Mouse (Mus musculus) heart, embryonic 11.5 days (tissue): ENCODE measurements around the gene Slc1a5. TPM values are rescaled to one million over a fixed set of nuclear protein-coding genes. Genes with fewer than 3 reads are reported as not detected.
A peak's percentile ranks its signal among the peaks of the same experiment; 100 is the strongest.

ENCODE experiments used
- ATAC-seq: fragments of 200-750 bp; cut with Nextera tagmentation; replicated peaks from 2 replicates; pipeline ENCODE4 v1.8.0; 2017; ENCODE audit warnings: moderate library complexity; ENCODE audit not compliant: insufficient number of reproducible peaks, low FRiP score, low TSS enrichment
- H3K27ac ChIP-seq: fragments of 300-500 bp; sonication (generic); 2 replicates; pipeline ENCODE4 v1.5.1; 2014; ENCODE audit warnings: mild to moderate bottlenecking, low read depth, low read length
- H3K27me3 ChIP-seq: fragments of 300-500 bp; sonication (generic); 2 replicates; pipeline ENCODE4 v1.6.1; 2014; ENCODE audit warnings: mild to moderate bottlenecking, low read length, mixed read lengths; ENCODE audit not compliant: control insufficient read depth, insufficient read depth
- H3K36me3 ChIP-seq: fragments of 300-500 bp; sonication (generic); 2 replicates; pipeline ENCODE4 v1.6.1; 2014; ENCODE audit warnings: mild to moderate bottlenecking, low read length, moderate library complexity, mixed read lengths; ENCODE audit not compliant: control insufficient read depth, insufficient read depth
- H3K4me1 ChIP-seq: fragments of 300-500 bp; sonication (generic); 2 replicates; pipeline ENCODE4 v1.6.1; 2014; ENCODE audit warnings: low read length; ENCODE audit not compliant: control insufficient read depth, insufficient read depth
- H3K4me2 ChIP-seq: fragments of 300-500 bp; sonication (generic); 2 replicates; pipeline ENCODE4 v1.6.1; 2014; ENCODE audit warnings: mild to moderate bottlenecking, moderate library complexity
- H3K4me3 ChIP-seq: fragments of 300-500 bp; sonication (generic); 2 replicates; pipeline ENCODE4 v1.5.1; 2014; ENCODE audit warnings: low read depth, low read length
- H3K9ac ChIP-seq: fragments of 300-500 bp; sonication (generic); 2 replicates; pipeline ENCODE4 v1.6.1; 2014; ENCODE audit warnings: mild to moderate bottlenecking, low read depth, low read length, moderate library complexity
- H3K9me3 ChIP-seq: fragments of 300-500 bp; sonication (generic); replicated peaks from 2 replicates; pipeline ENCODE4 v1.6.1; 2016; ENCODE audit warnings: low read length; ENCODE audit not compliant: control insufficient read depth
- WGBS: fragments of 180-500 bp; shearing (Covaris S2); extraction: QIAGEN DNeasy Blood & Tissue Kit; methylation state at CpG from one replicate; pipeline ENCODE4 v1.1.7; 2014; ENCODE audit not compliant: insufficient replicate concordance; 5-methylcytosine and 5-hydroxymethylcytosine counted together
- polyA plus RNA-seq: library from polyadenylated mRNA; unstranded; fragments of >200 nt; fragmentation: Nextera tagmentation; extraction: Ambion mirVana; gene quantifications from 2 replicates; pipeline ENCODE4 v1.2.1, GENCODE M21; 2014

Slc1a5 gene
- polyA plus RNA-seq, 1 experiment from 2014 or later: 30.1 TPM

DNA sequence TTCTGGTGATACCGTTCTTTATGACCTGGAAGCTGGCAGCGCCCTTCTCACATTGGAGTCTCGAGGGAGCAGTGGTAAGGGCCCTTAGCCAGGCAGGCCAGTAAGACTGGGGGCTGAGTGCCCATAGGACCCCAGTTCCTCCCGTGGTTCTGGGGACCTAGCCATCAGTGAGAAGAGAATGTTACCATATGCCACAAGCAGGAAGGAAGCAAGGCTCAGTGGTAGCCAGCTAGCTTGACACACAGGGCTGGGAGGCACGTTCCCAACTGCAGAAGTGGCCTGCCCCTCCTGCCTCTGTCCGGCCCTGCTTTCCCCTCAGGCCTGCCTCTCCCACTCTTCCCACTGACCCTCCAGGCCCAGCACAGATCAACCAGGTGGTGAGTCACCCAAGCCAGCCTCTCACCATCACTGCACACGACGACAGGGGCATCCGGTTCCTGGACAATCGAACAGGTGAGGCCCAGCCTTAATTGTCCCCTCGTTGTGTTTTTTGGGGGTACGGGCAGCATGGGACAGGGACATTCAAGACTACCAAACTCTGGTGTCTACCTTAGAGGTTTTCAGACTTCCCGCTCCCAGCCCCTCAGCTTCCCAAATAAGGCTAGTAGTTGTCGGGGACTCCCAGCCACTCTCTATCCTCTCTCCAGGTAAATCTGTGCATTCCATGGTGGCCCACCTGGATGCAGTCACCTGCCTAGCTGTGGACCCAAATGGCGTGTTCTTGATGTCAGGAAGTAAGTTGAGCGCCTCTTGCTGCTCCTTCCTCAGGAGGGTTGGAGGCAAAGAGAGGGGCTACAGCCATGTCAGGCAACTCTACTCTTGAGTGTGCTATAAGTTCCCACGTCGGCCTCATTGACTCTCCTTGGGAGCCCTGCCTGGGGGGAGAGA lies 57.0 kb downstream of the Slc1a5 start:
- WGBS: 92% methylated on average over 18 of the region's 18 CpGs
- Histone ChIP-seq H3K4me2 (no peak overlapping the region), H3K36me3 (peaks cover 53% of the 10 kb centered on the region), H3K9me3 (no peaks in the 10 kb centered on the region), H3K27me3 (no peaks in the 10 kb centered on the region), H3K27ac (no peak overlapping the region), H3K4me1 (no peaks in the 10 kb centered on the region; the same call in 1 of the 2 replicates), H3K9ac (no peak overlapping the region), H3K4me3 (no peak overlapping the region)
- no peak for ATAC-seq

DNA sequence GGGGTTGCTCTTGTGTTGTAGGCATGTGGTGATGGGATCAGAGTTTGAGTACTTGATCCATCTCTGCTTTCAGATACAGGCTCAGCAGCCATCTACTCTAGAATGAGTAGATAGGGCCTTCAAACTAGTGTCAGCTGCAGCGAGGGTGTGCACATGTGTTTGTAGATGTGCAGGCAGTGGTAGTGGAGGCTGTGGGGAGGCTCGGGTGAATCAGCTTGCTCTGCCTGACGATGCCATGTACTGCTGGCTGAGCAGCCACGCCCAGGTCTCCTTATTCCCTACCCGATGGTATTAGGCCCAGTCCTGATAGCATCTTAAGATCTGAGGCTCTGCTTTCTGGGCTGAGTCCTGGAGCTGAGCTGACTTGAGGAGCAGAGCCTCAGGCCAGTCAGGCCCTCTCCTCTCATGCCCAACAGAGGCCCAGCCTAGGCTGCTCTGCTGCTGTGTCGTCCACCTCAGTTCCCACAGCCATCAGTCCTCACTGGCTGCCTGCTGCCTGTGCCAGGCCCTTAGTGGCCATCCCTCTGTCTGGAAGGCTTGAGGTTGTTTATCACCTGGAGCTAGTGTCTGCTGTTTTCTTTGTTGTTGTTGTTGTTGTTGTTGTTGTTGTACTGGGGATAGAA lies 57.8 kb downstream of the Slc1a5 start:
- H3K4me3 ChIP-seq: no peak overlapping the region
- peaks cover 46% of the 10 kb centered on the region for H3K36me3 ChIP-seq
- ATAC-seq: no peak
- H3K4me2 ChIP-seq: no peak overlapping the region
- no peaks in the 10 kb centered on the region for H3K27me3 ChIP-seq
- WGBS: 79% methylated on average over 6 of the region's 6 CpGs
- H3K9me3 ChIP-seq: no peaks in the 10 kb centered on the region
- H3K27ac ChIP-seq: no peak overlapping the region
- H3K4me1 ChIP-seq: peaks cover 1% of the 10 kb centered on the region
- 0 out of 2 replicates have a peak overlapping the region, but pooled peaks have one; percentile 7 for H3K9ac ChIP-seq

DNA sequence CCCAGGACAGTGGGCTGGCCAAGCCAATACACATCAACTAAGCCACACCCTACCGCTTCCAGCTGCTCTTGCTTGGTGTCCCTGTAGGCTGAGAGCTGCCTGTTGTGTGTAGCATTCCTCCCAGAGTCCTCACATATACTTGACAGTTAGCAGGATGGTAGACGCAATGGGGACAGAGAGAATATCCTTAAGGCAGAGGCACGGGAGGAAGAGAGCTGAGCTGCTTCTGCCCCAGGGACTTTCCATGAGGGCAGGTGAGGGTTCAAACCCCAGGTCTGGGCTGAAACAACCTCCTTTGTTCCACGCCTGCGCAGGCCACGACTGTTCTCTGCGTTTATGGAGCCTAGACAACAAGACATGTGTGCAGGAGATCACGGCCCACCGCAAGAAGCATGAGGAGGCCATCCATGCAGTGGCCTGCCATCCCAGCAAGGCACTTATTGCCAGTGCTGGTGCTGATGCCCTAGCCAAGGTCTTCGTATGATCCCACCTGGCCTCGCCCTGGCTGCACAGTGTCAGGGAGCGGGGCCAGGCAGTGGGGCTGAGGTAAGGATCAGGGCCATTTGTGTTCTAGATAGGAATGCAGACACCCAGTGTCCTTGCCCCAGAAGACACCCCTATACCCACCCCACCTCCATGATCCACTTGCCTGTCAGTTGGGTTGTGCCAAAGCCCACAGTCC lies 58.4 kb downstream of the Slc1a5 start:
- Histone ChIP-seq H3K9me3 (no peaks in the 10 kb centered on the region), H3K4me3 (no peak overlapping the region), H3K4me1 (peaks cover 7% of the 10 kb centered on the region), H3K27ac (no peak overlapping the region), H3K4me2 (no peak overlapping the region), H3K36me3 (peaks cover 41% of the 10 kb centered on the region), H3K9ac (no peak overlapping the region), H3K27me3 (no peaks in the 10 kb centered on the region)
- WGBS: 93% methylated on average over 12 of the region's 12 CpGs
- ATAC-seq: no peak

DNA sequence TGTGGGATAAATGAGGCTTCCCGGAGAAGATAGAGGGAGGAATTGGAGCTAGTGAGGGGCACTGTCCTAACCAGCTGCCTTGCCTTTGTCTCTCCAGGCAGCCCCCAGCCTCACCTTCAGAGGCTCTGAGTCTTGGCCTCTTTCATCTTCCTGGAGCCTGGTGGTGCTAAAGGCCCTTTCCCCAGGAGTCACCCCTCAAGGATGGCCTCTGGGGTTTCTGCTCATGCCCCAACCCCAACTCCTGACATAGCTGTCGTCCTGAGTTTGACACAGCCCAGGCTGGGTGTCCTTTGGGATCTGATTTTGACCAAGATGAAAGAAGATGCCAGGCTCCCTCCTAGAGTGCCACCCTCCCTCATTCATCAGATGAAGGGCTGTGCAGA lies 59.0 kb downstream of the Slc1a5 start:
- Histone ChIP-seq H3K4me3 (no peak overlapping the region), H3K36me3 (peaks cover 36% of the 10 kb centered on the region)
- 89% methylated on average over 2 of the region's 2 CpGs for WGBS

DNA sequence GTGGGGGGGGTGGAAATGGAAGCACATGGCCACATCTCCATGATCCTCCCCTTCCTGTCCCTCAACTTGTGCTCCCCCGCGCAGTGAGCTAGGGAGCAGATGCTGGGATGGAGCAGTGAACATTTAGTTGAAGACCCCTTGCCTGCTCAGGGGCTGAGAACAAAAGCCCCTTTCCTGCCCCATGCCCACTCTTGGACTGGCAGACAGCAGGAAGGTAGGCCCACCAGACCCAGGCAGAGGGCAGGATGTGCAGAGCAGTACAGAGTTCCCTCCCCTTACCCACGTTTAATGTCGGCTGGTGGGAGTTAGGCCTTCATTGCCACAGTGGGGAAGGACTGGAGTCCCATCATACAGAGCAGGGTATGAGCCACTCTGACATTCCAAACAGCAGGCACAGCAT lies 59.9 kb downstream of the Slc1a5 start:
- H3K4me3 ChIP-seq: no peak overlapping the region
- WGBS: 77% methylated on average over 4 of the region's 4 CpGs

More for the DNA sequence above, 59.0 kb downstream of the Slc1a5 start:
- H3K27me3 ChIP-seq: no peaks in the 10 kb centered on the region
- peaks cover 9% of the 10 kb centered on the region for H3K4me1 ChIP-seq
- H3K27ac ChIP-seq: no peak overlapping the region
- no peak overlapping the region for H3K4me2 ChIP-seq
- H3K9me3 ChIP-seq: no peaks in the 10 kb centered on the region
- no peak for ATAC-seq
- H3K9ac ChIP-seq: no peak overlapping the region

DNA sequence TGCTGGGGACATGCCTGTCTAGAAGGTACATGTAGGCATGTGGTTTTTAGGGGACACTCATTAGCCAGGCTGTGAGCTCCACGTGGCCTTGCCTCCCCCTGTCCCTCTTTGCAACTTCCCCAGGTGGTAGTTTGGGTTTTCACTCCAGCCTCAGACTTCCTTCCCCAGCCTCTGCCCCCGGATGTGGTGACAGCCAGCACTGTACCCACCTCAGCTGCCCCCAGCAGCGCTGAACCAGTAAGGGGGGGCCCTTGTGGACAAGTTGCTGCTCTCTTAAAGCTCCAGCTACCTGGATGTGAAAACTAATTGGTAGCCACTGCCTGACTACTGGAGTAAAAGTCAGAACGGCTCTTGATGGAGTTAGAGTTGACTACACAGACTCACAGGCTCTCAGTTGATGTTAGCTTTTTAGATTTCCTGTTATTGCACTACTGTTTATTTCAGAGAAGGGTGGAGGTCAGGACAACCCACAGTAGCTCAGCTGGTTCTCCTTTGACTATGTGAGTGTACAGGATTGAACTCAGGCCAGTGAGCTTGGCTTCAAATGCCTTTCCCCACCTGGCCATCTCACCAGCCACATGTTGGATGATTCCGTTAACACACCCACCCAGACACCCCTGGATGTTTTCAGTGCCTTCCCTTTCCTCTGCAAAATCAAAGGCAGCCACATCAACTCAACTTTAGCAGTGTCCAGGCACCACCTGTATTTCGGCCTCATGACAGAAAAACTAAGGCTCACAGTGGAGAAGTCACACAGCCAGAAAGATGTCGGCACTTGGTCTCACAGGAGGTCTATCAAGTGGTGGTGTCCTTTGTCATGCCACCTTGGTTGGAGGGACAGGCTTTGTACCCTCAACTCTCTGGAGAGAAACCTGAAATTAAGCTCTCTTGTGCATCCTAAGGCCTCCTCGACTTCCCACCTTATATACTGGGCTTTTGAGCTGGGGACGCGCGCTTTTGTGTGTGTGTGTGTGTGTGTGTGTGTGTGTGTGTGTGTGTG lies 60.7 kb downstream of the Slc1a5 start:
- Histone ChIP-seq H3K9me3 (no peaks in the 10 kb centered on the region), H3K9ac (peak overlapping the region; percentile 78)
- 36% methylated on average over 11 of the region's 11 CpGs for WGBS

More for the DNA sequence above, 59.9 kb downstream of the Slc1a5 start:
- no peaks in the 10 kb centered on the region for H3K9me3 ChIP-seq
- H3K4me2 ChIP-seq: no peak overlapping the region; the same call in 1 of the 2 replicates
- no peak overlapping the region for H3K9ac ChIP-seq
- peaks cover 13% of the 10 kb centered on the region for H3K4me1 ChIP-seq
- no peaks in the 10 kb centered on the region for H3K27me3 ChIP-seq
- H3K36me3 ChIP-seq: peaks cover 35% of the 10 kb centered on the region
- no peak overlapping the region for H3K27ac ChIP-seq
- ATAC-seq: no peak

DNA sequence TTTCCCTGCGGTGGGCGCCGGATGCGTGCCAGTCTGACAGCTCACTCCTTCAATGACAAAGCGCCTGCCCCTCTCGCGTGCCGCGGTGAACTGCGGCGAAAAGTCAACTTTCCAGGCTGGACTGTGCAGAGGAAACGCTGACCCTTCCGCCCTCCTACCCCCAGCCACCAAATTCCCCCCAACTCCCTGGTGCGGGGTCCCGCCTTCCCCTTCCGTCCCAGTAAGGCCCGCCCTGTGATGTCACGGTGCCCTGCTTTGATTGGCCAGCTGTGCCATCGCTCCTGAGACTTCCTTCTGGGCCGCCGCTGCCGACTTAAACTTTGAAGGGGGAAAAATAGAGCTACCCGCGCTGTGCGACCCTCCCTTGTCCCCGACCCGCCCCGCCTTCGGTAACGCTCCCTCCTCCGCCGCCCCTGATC lies 61.5 kb downstream of the Slc1a5 start, which contains the start of gene Prkd2:
Gene Prkd2, plus strand, starts transcription at position 258 of the 419 bp plus-strand sequence.
- peak within 1 kb of the TSS; percentile 63 for H3K4me3 ChIP-seq
- peaks cover 30% of the 10 kb centered on the region for H3K36me3 ChIP-seq
- H3K27me3 ChIP-seq: no peaks in the 10 kb centered on the region
- peak within 1 kb of the TSS; percentile 93 for H3K4me2 ChIP-seq
- H3K27ac ChIP-seq: peak within 1 kb of the TSS; percentile 78
- under 1% methylated on average over 32 of the region's 32 CpGs for WGBS
- ATAC-seq: peak; percentile 74
- H3K9ac ChIP-seq: peak within 1 kb of the TSS; percentile 78
- no peaks in the 10 kb centered on the region for H3K9me3 ChIP-seq
- peaks cover 13% of the 10 kb centered on the region for H3K4me1 ChIP-seq

More for the DNA sequence above, 60.7 kb downstream of the Slc1a5 start:
- H3K4me1 ChIP-seq: peaks cover 13% of the 10 kb centered on the region
- H3K36me3 ChIP-seq: peaks cover 35% of the 10 kb centered on the region
- H3K27ac ChIP-seq: peak overlapping the region; percentile 78
- H3K27me3 ChIP-seq: no peaks in the 10 kb centered on the region
- no peak for ATAC-seq
- peak overlapping the region; percentile 63 for H3K4me3 ChIP-seq
- H3K4me2 ChIP-seq: peak overlapping the region; percentile 93
